Mouse (Mus musculus) gastrocnemius, postnatal 25 days (tissue): ENCODE measurements around the gene Bdkrb2. TPM values are rescaled to one million over a fixed set of nuclear protein-coding genes. Genes with fewer than 3 reads are reported as not detected.

Experiments used
- DNase-seq: peaks from one replicate; pipeline ENCODE4 v3.0.0; 2022
- total RNA-seq, 2 experiments: library from RNA; stranded (reverse); gene quantifications; 1 replicate in 1 of 2; 2 replicates in 1 of 2; pipeline ENCODE4 v1.2.3; 2021

Gene Bdkrb2
- total RNA-seq, 2 experiments from 2014 or later = 0.35 to 0.49 TPM

GRCm38 (mm10) chr12:105546538-105546937 lies 16.5 kb upstream of the Bdkrb2 start:
- DNase-seq = no peak

- no peak for DNase-seq
These were observed 15.9 kb upstream of the Bdkrb2 start for GRCm38 (mm10) chr12:105547151-105547550.

- no peak for DNase-seq
These were observed 15.0 kb upstream of the Bdkrb2 start for GRCm38 (mm10) chr12:105548001-105548400.

GRCm38 (mm10) chr12:105548881-105549280 lies 14.1 kb upstream of the Bdkrb2 start:
- no peak for DNase-seq

GRCm38 (mm10) chr12:105549835-105550802 lies 12.9 kb upstream of the Bdkrb2 start:
- no peak for DNase-seq

- DNase-seq = no peak
These were observed 11.5 kb upstream of the Bdkrb2 start for GRCm38 (mm10) chr12:105551551-105551989.

- DNase-seq = no peak
These were observed 8.8 kb upstream of the Bdkrb2 start for GRCm38 (mm10) chr12:105554151-105554772.

- DNase-seq = no peak
These were observed 7.9 kb upstream of the Bdkrb2 start for GRCm38 (mm10) chr12:105555172-105555571.

- DNase-seq = peak; percentile 66
These were observed 5.6 kb upstream of the Bdkrb2 start for GRCm38 (mm10) chr12:105557250-105557925.

- DNase-seq = no peak
These were observed 2.0 kb upstream of the Bdkrb2 start for GRCm38 (mm10) chr12:105561007-105561534.

GRCm38 (mm10) chr12:105562056-105562820 lies 788 bp upstream of the Bdkrb2 start:
- DNase-seq = no peak

GRCm38 (mm10) chr12:105563726-105564275 lies 775 bp downstream of the Bdkrb2 start:
- DNase-seq = no peak

- DNase-seq = no peak
These were observed 2.2 kb downstream of the Bdkrb2 start for GRCm38 (mm10) chr12:105565221-105565620.

GRCm38 (mm10) chr12:105571867-105572266 lies 8.8 kb downstream of the Bdkrb2 start:
- no peak for DNase-seq

GRCm38 (mm10) chr12:105572622-105573021 lies 9.6 kb downstream of the Bdkrb2 start:
- no peak for DNase-seq

- DNase-seq = no peak
These were observed 11.3 kb downstream of the Bdkrb2 start for GRCm38 (mm10) chr12:105574356-105574755.

- DNase-seq = no peak
These were observed 17.5 kb downstream of the Bdkrb2 start for GRCm38 (mm10) chr12:105580490-105580889.

GRCm38 (mm10) chr12:105582486-105582885 lies 19.5 kb downstream of the Bdkrb2 start:
- no peak for DNase-seq

GRCm38 (mm10) chr12:105583484-105583883 lies 20.5 kb downstream of the Bdkrb2 start:
- DNase-seq = no peak

GRCm38 (mm10) chr12:105584851-105585250 lies 21.8 kb downstream of the Bdkrb2 start:
- DNase-seq = peak; percentile 55

- DNase-seq = no peak
These were observed 24.5 kb downstream of the Bdkrb2 start for GRCm38 (mm10) chr12:105587526-105587925.
